Mouse (Mus musculus) T-helper 1 cell (primary cell): ENCODE measurements at regions not wholly inside any gene's neighbourhood (a gene's known extent, or its start where the extent isn't known, plus 50 kb on each side); places are given as distances from the start of the nearest gene placed in this dataset.

Experiments used
- in situ Hi-C: fragments of 300-600 bp; cut with MboI, MseI; formaldehyde crosslinking; loops from one replicate; pipeline ENCODE4 v1.15.1; 2025; ENCODE audit warnings: high pct_unique_total_duplicates

DNA sequence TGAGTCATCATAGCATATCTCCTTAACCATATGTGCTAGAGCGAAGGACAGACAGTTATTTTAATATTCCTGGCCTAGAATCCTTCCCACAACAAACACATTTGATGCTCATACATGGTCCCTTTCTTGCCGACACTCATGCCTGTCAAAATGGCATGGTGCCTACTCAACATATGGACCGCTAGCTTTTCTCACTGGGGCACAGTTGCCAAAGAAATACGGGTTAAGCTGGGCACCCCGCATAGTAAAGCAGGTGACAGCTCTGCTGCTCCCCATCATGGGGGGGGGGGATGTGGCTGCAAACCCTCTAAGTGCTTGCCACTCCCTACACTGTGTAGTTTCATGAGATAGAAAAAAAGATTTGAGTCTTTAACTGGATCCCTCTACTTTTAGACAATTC, 90.7 kb upstream of the Galnt5 start:
- in situ Hi-C loops, result no loop called here

DNA sequence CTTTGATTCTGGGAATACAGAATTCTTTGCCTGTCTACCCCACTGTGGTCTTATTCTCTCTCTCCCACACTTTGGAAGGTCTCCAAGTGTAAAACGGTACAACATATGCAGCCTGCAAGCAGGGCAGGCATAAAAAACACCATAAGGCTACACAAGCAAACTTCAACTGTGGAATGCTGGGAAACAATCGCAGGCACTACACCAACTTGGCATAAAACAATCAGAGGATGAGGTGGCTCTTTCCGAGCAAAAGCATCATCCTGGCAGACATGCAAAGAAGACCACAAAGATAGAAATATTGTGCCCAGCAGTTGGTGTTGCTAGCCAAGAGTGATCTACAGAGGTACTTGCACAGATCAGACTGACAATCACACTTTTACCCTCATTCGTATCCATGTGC, 88.0 kb upstream of the Galnt5 start:
- in situ Hi-C loops, result no loop called here

DNA sequence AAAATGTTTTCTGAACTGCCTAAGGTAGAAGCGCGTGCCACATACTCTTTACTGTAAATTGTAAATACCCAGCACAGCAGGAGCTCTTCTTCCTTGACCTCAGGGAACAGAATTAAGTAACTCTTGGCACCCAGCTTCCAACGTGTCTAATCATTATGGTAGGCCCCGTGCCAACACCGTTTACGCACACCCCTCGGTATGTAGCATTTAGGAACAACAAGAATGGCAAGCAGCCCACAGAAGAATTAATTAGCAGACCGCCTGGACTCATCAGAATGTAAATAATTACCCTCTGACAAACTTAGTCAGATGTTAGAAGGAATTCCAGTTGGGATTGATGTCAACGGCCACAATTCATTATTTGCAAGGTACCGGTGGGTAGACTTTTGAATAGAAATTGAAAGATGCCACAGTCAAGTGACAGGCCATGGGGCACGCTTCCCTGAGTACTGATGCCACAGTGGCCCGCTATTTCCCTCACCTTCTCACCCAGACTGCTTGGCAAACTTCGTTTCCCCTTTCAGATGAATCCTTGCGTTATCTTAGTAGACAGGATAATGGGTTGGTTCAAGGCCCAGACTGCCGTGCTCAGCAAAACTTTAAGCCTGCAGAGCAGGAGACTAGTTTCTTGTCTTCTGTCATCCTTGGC, 81.2 kb upstream of the Galnt5 start:
- in situ Hi-C loops, result loop anchor here (5.0 kb wide), 1 partner anchor 1794 kb away; no protein-coding TSS in a partner anchor

DNA sequence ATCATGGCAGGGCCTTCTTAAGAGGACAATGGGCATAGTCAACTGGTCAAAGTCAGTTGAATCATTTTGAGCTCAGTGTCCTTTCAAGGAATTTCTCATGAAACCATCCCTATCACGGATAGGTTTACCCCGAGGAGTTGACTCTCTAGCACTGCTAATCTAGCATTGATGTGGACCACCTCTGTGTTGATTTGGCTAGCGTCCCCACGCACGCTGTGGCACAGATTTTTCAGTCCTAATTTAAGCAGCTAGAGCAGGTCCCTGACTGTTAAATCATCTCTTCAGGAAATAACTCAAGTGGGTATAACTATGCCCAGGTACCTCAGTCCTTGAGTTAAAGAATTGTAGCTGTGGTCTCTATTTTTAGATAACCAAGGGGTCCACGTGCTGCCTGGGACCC, 80.0 kb upstream of the Galnt5 start:
- in situ Hi-C loops, result loop anchor here (5.0 kb wide), 1 partner anchor 1795 kb away; no protein-coding TSS in a partner anchor

DNA sequence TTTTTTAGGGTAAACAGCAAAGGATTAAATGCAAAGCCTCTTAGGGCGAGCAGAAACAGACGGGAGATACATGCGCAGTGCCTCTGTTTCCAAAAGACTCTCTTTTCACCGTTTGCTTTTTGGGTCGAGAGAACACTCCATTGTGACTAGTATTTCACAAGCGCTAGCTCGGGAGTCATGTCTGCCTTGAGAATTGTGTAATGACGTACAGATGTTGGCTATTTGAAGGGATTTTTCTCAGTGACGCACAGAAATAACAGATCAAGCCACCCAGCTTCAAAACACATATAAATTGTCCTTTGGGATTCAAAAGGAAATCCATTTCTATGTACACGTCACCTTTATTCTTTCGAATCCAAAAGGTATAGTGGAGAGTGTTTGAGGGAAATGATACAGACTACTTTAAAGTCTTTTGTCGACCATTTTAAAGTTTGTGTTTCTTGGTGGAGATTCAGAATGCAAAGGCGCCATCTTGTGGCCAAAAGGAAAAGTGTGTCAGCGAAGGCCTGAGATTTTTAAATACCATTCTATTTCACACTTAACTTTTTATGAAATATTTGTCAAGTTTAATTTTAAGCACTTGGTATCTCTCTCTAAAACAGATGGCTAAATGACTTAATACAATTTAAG, 78.5 kb upstream of the Galnt5 start:
- in situ Hi-C loops, result loop anchor here (5.0 kb wide), 1 partner anchor 1797 kb away; no protein-coding TSS in a partner anchor

DNA sequence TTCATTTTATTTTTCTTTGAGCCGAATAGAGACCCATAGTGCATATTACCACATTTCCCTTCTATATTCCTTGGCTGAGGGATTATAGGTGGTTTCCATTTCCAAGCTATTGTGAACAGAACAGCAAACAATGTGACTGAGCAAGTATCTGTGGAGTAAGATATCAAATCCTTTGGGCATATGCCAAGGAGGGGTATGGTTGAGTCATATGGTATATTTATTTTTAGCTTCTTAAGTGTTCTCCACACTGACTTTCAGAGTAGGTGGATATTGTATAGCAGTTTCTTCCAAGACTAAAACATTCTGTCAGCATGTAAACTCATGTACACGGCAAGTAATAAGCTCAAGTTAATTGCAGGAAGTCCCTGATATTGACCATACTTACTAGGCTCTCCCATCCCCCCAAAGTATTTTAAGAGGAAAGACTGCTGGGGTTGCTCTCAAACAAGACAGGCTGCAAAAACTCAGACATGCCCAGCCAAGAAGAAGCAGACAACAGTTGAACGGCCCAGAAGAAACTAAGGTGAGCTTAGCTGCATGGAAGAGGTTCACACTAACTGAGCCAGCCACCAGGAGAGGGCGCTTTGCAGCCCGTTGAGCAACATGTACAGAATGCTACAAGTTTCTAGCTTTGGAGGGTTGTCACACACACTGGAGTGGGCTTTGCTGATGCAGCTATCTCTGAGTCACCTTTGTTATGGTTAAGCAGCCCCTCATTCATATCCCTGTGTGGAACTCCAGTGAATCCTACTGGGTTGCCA, 63.4 kb upstream of the Galnt5 start:
- in situ Hi-C loops, result no loop called here
